Mouse (Mus musculus): ENCODE results near the gene Synj2bp. TPM values are rescaled to one million over a fixed set of nuclear protein-coding genes. Genes with fewer than 3 reads are reported as not detected.
"Not testable (repeated sequence)": the region's sequence is repeated elsewhere in the genome, so short reads cannot be mapped to it uniquely, and the experiment has no call there.

The Synj2bp gene
- 27.9 and 28.9 TPM in 2 replicates for polyA plus RNA-seq (2012; rRNA removed)

DNA sequence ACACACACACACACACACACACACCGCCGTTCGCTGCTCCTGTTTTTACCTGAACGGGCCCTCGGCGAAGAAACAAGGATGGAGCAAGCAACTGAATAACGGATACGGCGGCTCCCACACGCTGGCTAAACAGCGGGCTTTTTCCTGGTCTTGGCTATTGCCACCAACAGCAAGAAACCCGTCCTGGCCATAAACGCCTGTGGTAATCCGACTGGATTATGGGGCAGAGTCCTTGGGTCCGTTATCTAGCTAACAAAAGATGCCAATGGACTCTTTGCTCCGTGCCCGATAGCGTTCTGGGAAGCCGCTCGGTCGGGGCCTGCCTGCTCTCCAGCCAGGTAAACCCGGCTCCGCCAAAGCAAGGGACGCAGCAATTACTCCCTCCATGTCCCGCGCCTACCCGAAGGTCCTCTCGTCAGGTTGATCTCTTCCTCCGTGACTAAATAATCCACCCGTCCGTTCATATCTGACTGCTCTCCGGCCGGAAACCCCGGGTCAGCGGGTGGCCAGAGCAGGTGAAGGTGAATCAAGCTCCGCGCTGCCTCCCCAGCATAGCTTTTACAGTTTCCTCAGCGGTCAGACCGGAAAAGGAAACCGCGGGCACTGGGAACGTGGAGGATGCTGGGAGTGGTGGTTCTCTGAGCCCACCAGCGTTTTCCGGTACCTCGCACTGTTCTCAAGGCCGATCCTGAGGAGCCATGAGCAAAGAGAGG, at the start of gene Synj2bp, which contains the start of gene Gm20498:
Gene Synj2bp, minus strand, starts transcription at position 596 of the 713 bp plus-strand sequence.
Gene Gm20498, minus strand, starts transcription at position 590 of the 713 bp plus-strand sequence.
- DNase-seq (ENCODE audit: extremely low spot score in 1 of 2, low spot score in 1 of 2): peak; percentile 76 to 93

DNA sequence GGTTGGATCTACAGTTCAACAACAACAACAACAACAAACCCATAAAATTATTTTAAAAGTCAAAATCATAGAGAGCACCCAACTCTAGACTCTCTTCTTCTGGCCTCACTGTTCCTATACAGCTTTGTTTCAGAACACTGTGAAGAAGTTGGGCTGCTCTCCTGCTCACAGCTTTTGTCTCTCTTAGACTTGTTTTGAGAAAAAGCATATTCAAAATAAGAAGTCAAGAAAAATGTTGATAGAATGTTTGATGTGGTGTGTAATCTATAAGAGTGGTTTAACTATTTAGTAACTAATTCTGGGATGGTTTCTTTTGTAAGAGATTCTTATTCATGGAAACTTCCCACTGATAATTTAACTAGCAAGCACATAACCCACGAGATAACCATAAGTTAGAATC, 35.7 kb upstream of the Synj2bp start, which contains the start of gene Adam21:
Gene Adam21, minus strand, starts transcription at position 101 of the 400 bp plus-strand sequence.
- DNase-seq (ENCODE audit: extremely low spot score in 1 of 2, low spot score in 1 of 2): no peak

DNA sequence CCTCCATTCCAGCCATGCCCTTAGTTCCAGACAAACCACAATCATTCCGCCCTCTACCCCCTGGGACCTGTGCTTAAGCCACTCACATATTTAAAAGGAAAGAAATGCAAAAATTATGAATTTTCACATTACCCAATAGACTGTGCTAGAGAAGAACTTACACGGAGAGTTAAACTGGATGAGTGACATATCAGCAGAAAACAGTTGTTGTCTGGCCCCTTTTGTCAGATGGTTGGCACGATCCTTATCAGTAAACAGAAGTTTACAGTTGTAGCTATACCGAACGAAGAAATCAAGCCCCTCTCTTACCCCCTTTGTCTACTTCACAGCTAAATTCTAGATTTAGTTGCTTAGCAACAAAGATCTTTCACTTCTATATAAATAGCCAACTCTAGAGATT, 35.2 kb upstream of the Synj2bp start:
- DNase-seq (ENCODE audit: extremely low spot score in 1 of 2, low spot score in 1 of 2): no peak

DNA sequence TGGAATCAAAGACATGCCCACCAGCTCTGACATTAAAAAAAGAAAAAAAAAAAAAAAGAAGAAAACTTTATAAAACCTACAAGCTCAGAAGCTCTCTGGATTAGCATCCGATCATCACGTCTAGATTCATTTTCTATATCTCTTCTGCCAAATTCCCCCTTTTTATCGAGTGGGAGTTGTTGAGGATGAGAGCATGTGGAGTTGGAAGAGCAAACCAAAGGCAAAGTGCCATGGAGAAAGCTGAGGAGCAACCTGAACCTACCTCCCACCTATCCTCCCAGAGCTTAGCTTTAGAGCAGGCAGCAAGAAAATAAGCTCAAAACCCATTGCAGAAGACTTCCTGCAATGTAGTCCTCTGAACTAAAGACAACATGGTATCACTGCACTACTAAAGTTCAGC, 31.5 kb upstream of the Synj2bp start:
- DNase-seq (ENCODE audit: extremely low spot score in 1 of 2, low spot score in 1 of 2): peak in 1 of 2 experiments; percentile 43

DNA sequence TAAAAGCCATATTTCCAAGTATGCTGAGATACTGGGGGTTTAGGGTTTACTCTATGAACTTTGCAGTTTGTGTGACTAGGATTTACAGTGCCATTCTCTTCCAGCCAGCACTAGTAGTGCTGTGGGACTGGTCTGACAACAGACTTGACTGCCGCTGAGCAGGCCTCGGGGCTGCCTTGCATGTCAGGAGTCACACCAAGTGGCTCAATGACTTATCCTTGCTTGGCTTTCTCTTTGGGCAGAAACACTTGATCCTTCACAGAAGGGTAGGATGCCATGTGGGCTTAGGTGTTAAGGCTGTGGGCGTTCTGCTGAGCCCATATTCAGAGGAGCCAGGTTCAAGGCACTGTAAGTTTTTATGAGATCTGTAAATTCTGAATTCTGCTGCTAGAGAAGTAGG, 16.6 kb upstream of the Synj2bp start:
- no peak for DNase-seq (ENCODE audit: extremely low spot score in 1 of 2, low spot score in 1 of 2)

DNA sequence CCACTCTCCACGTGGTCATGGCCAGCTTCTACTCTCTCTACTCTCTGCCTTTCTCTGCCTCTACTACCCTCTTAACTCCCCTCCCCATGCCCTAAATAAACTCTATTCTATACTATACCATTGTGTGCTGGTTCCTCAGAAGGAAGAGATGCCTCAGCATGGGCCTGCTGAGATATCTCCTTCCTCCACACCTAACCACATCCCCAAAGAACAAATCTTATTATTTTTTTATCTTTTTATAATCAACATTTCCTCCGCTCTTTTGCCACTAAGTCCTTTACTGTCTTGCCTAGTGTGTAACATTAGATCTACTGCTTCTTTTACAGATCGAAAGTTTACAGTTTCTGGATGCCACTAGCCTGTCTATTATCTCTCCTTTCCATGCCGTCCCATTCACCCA, 14.5 kb upstream of the Synj2bp start:
- DNase-seq (ENCODE audit: extremely low spot score in 1 of 2, low spot score in 1 of 2): no peak

DNA sequence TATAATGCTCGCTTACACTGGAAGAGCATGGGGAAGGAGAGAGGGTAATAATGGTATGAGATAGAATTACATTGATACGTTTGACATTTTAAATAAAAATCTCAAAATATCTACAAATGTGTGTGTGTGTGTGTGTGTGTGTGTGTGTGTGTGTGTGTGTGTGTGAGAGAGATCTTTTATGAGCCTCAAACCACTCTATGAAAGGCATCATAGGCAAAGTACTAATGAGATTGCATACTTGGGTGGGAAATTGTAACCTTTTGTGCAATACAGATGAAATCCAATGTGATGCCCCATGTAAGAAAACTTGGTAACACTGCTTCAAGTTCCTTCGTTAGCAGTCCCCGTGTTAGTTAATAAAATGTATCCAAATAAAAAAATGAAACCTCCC, 313 bp upstream of the Synj2bp start:
- no peak for DNase-seq (ENCODE audit: extremely low spot score in 1 of 2, low spot score in 1 of 2)

DNA sequence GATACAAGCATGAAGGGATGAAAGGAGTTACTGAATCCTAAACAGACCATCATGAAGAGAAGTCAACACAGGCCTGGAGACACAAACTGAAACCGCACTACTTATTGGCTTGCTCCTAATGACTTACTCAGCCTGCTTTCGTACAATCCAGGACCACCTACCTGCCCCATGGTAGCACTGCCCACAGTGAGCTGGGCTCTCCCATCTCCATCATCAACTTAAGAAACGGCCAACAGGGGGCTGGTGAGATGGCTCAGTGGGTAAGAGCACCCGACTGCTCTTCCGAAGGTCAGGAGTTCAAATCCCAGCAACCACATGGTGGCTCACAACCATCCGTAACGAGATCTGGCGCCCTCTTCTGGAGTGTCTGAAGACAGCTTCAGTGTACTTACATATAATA, 2.1 kb downstream of the Synj2bp start:
- DNase-seq (ENCODE audit: extremely low spot score in 1 of 2, low spot score in 1 of 2): not testable (repeated sequence)

DNA sequence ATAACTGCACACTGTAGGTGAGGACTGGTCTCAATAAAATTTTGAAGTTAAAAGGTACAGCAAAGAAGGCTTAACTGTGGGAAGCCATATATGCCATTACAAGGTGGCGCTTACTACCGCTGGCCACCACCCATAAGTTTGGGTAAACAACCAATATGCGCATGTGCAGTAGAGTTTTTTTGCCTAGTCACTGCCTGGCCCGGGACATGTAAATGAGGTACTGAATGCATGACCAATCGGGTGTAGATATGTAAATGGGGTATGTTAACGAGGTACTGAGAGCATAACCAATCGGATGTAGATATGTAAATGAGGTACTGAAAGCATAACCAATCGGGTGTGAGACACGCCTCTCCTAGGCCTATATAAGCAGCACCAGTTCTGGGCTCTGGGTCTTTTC, 35.8 kb downstream of the Synj2bp start:
- DNase-seq (ENCODE audit: extremely low spot score in 1 of 2, low spot score in 1 of 2): not testable (repeated sequence)

DNA sequence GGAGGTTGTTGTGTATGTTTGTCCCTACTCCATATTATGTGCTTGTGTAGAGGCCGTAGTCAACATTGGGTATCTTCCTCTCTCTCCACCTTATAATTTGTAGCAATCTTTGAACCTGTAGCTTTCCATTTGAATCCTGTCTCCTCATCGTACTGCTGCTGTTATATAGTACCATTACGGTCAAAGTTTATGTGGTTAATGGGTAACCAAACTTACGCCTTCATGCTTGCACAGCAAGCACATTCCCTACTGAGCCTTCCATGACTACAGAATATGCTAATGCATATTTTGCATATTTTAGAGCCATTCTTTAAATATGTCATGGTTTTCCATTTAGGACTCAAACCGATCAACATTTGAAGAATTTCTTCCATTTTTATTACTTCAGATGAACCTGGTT, 42.2 kb downstream of the Synj2bp start:
- DNase-seq (ENCODE audit: extremely low spot score in 1 of 2, low spot score in 1 of 2): no peak

DNA sequence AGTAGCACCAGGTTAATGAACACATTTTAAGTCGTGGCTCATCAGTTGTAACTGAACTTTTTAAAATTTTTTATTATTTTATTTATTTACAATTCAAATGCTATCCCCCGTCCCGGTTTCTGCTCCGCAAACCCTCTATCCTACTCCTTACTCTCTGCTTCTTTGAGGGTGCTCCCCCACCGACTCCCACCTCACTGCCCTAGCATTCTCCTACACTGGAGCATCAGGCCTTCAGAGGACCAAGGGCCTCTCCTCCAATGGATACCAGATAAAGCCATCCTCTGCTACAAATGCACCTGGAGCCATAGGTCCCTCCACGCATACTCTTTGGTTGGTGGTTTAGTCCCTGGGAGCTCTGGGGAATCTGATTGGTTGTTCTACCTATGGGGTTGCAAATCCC, 47.4 kb downstream of the Synj2bp start:
- no peak for DNase-seq (ENCODE audit: extremely low spot score in 1 of 2, low spot score in 1 of 2)

DNA sequence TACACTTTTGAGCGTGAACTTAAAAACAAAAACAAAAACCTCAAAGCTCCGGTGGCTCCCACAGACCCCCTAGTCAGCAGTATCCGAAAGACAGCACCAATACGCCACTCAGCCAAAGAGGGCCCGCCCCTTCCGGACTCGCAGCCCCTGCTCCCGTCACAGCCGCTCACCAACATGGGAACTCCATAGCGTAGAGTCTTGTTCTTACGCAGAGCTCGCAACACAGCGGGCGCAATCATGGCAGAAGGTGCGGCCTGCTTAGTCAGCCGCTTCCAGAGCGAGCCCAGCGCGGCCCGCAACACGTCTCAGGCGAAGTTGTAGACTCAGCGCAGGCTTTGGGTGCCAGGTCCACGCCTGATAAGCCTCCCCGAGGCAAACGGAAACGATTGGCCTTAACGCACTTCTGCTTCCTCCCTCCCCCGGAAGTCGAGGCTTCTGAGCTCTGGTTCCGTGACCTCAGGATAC, 48.0 kb downstream of the Synj2bp start, which contains the start of gene Cox16:
Gene Cox16, minus strand, starts transcription at position 401 of the 465 bp plus-strand sequence.
- DNase-seq (ENCODE audit: extremely low spot score in 1 of 2, low spot score in 1 of 2): peak; percentile 71 to 87

DNA sequence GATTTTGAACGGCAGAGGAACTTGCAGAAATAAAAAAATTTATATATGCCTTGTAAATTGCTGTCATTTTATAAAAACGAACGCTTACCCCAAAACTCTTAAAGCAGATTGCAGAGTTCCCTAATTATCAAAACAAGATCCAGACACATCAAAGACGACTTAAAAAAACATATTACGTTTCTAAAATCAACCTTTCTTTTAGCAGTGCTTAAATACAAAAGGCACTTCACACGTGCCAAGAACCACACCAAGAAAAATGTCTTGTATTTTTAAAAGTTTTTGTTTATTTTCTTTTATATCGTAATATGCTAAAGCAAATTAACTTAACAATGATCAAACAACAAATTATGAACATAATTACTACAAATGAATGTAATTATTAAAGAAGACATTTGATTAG, 48.5 kb downstream of the Synj2bp start:
- no peak for DNase-seq (ENCODE audit: extremely low spot score in 1 of 2, low spot score in 1 of 2)

DNA sequence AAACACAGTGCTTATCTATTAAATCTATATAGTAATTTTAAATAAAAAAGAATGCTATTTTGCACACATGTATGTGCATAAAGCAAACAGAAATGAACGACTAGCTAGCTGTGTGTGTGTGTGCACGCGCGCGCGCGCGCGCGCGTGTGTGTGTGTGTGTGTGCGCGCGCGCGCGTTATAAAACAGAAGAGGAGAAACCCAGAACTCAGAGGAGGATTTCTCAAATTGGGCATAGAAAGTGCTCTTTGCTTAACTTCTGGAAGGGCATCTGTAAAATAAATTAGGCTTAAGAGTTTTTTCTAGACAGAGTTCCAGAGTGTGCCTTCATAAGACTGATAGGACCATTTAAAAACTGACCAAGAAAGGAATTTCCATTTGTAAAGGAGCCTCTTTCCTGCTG, 49.1 kb downstream of the Synj2bp start:
- peak in 1 of 2 experiments; percentile 16 for DNase-seq (ENCODE audit: extremely low spot score in 1 of 2, low spot score in 1 of 2)

DNA sequence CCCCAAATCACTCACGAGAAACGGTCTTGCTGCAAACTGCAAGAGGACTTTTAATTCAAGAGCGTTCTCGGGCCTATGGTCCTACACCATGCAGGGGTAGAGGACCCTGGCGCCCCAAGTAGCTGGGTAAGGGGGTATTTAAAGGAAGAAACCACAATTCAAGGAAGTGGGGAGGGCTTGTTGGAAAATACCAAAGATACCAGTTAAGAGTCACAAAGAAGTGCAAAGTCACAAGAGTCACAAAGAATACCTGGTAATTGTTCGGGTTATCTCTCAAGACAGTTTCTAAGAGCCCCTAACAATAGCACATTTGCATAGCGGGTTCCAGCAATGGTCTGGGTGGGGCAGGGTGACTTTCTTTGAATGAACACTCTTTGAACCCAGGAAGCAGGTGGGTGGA, 73.7 kb downstream of the Synj2bp start:
- DNase-seq (ENCODE audit: extremely low spot score in 1 of 2, low spot score in 1 of 2): not testable (repeated sequence)

Other genes with a start within 250 kb of the Synj2bp start
- 17.1 and 18.5 TPM in 2 replicates for gene Slc8a3, start 199.7 kb downstream of the Synj2bp start, polyA plus RNA-seq (2012; rRNA removed)
- gene Gm4787, start 153.4 kb downstream of the Synj2bp start, polyA plus RNA-seq (2012; rRNA removed): 1.6 and 1.8 TPM in 2 replicates
- gene Adam4, start 111.0 kb downstream of the Synj2bp start, polyA plus RNA-seq (2012; rRNA removed): 1.3 and 1.6 TPM in 2 replicates
- gene Cox16, start 47.8 kb downstream of the Synj2bp start, polyA plus RNA-seq (2012; rRNA removed): 63.2 and 66.4 TPM in 2 replicates
- 21.8 and 23.4 TPM in 2 replicates for gene Gm20498, start within 50 bp of the Synj2bp start, polyA plus RNA-seq (2012; rRNA removed)
- 0.48 and 0.52 TPM in 2 replicates for gene Adam21, start 35.6 kb upstream of the Synj2bp start, polyA plus RNA-seq (2012; rRNA removed)
- gene Med6, start 62.1 kb upstream of the Synj2bp start, polyA plus RNA-seq (2012; rRNA removed): 33.7 and 36.6 TPM in 2 replicates
- 20.9 and 22.5 TPM in 2 replicates for gene Ttc9, start 98.3 kb upstream of the Synj2bp start, polyA plus RNA-seq (2012; rRNA removed)
- gene Map3k9, start 248.3 kb upstream of the Synj2bp start, polyA plus RNA-seq (2012; rRNA removed): 10.7 and 14.2 TPM in 2 replicates

Measured in frontal cortex, adult 2 months (tissue).